Mouse (Mus musculus): ENCODE measurements around the gene Cradd. TPM values are rescaled to one million over a fixed set of nuclear protein-coding genes. Genes with fewer than 3 reads are reported as not detected.

Cradd gene
- polyA plus RNA-seq, 2 experiments from 2014 or later = 31.3 to 34.4 TPM

- ATAC-seq = no peak
Observed at GRCm38 (mm10) chr10:95304240-95304639, 19.7 kb downstream of the Cradd start.

- peak; percentile 25 for ATAC-seq
Observed at GRCm38 (mm10) chr10:95302211-95303163, 21.4 kb downstream of the Cradd start.

GRCm38 (mm10) chr10:95300178-95300793 lies 23.6 kb downstream of the Cradd start:
- ATAC-seq = no peak

- ATAC-seq = no peak
Observed at GRCm38 (mm10) chr10:95299808-95300133, 24.2 kb downstream of the Cradd start.

DNA sequence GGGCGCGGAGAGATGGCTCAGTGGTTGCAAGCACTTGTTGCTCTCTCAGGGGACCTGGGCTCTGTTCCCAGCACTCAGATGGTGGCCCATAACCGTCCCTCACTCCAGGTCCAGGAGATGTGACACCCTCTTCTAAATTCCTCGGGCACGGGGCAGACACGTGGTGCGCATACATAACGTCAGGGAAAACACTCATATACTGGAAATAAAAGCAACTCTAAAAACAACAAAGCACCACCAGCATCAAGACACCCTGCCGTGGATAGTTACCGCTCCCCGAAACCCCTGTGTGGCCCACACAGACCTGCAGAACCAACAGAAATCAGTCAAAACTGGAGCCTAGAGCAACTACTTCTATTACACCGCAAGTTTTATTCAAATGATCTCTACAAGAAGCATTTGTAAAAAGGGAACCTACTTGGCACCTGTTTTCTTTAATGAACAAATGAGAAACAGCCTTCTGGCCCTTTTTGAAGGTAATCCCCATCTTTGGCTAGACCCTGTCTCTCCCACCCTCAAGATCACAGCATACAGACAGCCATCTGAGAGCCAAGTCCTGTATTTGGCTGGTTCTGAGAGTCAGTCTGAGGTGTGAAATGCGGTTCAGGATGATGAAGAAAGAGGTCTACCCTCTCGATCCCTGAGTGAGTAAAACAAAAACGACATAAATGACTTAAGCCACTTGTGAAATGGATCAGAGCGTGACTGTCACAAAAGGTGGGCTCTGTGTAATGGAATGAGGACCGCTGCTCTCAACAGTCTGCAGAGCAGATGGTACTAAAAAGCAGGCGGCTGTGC lies 24.7 kb downstream of the Cradd start:
- no peak for ATAC-seq

GRCm38 (mm10) chr10:95298504-95298903 lies 25.4 kb downstream of the Cradd start:
- no peak for ATAC-seq

DNA sequence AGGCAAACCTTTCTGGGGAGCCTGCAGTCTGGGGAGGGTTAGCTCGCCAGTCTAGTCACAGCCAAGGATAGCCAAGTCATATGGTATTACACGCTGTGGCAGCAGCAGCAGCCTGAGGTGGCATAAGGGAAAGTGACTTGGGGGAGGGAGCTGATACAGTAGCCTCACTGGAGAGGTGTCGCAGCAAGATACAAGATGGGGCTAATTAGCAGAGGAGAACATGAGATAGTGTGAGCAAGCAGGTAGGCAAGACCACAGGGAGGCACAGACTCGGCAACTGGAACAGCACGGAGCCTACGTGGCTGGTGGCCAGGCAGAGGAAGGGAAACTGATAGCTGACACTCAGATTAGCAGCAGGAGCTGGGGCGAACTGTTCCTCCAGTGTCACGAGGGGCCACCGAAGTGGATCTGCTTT lies 26.2 kb downstream of the Cradd start:
- ATAC-seq = no peak

GRCm38 (mm10) chr10:95297024-95297423 lies 26.9 kb downstream of the Cradd start:
- ATAC-seq = no peak

GRCm38 (mm10) chr10:95293261-95293660 lies 30.7 kb downstream of the Cradd start:
- no peak for ATAC-seq

DNA sequence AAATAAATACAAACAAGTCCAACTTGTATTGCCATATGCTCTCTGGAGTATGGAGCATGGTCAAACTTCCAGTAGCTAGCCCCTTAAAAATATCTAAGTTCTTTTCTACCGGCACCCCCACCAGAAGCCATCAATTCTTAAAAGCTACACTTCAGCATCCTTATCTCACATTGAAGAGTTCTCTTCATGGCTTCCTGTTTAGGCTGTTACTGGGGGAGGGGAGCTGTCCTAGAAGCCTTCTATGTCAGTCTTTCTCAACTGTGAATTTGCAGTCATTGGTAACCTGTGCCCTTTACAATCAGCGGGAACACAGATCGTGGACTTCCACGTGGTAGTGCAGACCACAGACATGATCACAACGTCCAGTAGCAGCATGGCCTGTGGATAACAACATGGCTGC lies 31.7 kb downstream of the Cradd start:
- peak; percentile 61 for ATAC-seq

- ATAC-seq = no peak
Observed at GRCm38 (mm10) chr10:95291133-95291876, 32.6 kb downstream of the Cradd start.

DNA sequence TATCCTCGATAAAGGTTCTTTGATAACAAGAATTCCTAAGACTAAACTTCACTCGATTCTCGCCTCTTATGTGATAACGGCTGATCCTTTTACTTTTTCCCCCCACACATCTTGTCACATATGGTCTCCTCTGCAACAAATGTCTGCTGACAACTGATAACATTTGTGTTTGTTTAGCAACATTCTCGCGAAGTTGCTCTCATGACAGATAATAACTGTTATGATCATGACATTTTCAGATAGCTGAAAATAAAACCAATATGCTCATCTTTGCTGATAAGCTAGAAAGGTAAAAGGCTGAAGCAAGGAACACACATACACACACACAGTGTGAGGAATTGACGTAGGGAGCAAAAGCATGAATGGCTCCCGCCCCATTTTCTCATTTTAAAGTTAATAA lies 34.1 kb downstream of the Cradd start:
- no peak for ATAC-seq

DNA sequence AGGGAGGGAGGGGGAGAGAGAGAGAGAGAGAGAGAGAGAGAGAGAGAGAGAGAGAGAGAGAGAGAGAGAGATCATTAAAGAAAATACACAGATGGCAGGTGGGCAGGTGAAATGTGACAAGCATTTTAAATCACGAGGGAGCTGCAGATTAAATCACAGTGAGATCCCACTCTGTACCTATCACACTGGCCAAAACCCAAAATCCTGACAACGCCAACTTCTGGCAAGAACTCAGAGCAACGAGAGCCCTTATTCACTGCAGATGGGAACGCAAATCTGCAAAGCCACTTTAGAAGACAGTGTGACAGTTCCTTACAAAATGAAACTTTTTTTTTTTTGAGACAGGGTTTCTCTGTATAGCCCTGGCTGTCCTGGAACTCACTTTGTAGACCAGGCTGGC lies 35.7 kb downstream of the Cradd start:
- no peak for ATAC-seq

- no peak for ATAC-seq
Observed at GRCm38 (mm10) chr10:95287351-95287750, 36.6 kb downstream of the Cradd start.

GRCm38 (mm10) chr10:95283434-95283833 lies 40.5 kb downstream of the Cradd start:
- no peak for ATAC-seq

DNA sequence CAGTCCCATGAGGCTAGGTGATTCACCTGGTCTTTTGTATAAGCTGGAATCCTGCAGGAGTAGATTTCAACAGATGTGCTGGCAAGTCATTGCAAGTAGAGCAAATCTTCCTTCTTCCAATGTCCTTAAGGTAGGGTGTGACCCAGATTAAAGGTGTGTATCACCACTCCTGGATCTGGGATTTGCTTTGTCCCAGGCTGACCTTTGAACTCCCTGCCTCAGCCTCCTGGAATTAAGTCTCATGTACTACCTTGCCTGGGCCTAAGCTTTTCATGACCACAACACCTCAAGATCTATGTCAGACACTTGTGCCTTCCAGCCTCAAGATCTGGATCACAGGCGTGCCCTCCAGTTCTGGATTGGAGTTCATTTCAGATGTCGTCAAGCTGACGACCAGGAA lies 41.9 kb downstream of the Cradd start:
- no peak for ATAC-seq

DNA sequence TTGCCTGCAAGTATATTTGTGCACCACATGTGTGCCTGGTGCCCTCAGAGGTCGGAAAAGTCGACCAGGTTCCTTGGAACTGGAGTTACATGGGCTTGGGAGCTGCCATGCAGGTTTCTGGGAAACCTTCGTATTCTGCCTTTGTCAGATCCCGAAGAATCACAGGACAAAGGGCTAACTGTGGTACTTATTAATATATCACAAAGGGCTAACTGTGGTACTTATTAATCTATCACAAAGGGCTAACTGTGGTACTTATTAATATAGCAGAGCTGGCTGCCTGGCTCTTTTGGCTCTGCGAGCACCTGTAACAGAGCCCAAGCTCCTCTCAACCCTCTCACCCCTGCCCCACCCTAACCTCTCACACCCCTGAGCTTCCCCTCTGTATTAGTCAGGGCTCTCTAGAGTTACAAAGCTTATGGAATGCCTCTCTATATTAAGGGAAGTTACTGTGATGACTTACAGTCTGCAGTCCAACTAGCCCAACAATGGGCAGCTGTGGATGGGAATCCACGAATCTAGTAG lies 42.4 kb downstream of the Cradd start:
- no peak for ATAC-seq

GRCm38 (mm10) chr10:95280327-95280726 lies 43.6 kb downstream of the Cradd start:
- ATAC-seq = no peak

DNA sequence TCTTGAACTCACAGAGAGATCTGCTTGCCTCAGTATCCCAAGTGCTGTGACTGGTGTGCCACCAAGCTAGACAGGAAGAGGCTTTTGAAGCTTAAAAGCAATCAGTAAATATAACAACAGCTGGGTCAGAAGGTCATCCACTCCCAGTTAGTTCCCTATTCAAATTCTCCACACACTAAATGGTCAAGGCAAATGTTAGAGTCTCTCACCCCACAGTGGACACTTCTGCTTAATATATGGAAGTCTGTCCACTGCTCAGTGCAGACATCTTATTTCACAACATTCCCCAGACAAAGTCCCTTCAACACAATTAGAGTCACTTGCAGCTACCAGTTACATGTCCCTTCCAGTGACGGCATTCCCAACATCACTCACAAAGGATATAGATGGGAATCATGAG lies 44.5 kb downstream of the Cradd start:
- no peak for ATAC-seq

DNA sequence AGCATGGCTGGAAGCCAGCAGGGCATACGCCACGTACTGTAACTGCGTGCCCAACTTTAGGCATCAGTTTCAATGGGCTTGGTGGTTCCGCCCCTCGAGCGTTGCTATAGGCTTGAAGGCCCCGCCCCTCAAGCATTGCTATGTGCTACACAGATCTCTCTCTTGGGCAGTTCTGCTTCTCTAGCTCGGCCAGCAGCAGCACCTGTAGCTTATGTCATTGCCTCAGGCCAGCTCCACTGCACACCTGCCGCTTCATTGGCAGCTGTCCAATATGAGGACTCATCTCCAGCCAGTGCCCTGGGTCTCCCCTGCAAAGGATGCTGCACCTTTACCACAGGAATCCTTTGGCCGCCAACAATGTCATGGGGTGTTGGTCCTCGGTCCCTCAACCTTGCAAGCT lies 45.8 kb downstream of the Cradd start:
- ATAC-seq = no peak

GRCm38 (mm10) chr10:95275488-95275887 lies 48.4 kb downstream of the Cradd start:
- no peak for ATAC-seq

DNA sequence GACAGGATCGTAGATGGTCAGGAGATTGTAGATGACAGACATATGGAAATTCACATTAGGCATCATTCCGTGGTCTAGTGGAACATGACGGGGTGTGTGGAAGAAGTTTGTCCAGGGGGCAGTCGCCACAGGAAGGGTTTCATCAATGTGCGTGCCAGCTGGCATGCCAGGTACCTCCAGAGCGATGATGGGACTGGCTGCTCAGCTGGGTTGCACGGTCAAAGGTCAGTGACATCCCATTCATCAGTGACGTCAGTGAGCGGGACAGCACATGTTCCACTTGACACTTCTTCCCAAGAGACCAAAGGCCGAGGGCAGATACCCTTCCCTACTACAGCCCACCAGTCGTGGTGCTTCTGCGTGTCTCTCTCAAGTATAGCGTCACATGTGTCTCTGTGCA lies 50.7 kb downstream of the Cradd start:
- no peak for ATAC-seq
